Mouse (Mus musculus): ENCODE measurements at regions not wholly inside any gene's neighbourhood (a gene's known extent, or its start where the extent isn't known, plus 50 kb on each side); places are given as distances from the start of the nearest gene placed in this dataset.
A peak's percentile ranks its signal among the peaks of the same experiment; 100 is the strongest.

DNA sequence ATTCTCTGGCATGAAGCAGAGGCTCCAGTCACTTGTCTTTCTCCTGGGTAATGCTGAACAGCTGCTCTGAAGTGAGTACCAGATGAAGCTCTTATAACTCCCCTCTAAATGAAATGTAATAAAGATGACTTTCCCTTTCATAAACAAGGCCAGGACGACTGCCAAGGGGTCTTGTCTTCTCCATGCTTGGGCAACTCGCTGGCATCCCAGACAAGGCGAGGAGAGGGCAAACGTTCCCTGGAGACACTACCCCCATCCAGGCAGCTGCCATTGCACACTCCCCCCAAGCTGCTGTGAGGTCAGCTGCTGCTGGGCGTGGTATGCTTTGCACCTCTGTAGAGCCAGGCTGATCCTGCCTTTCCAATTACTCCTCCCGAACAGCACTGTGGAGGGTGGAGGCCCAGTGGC lies 63.1 kb upstream of the Cxcl12 start:
- H3K4me3 ChIP-seq (ENCODE audit: low read depth, low read length) = no peak overlapping the region
- no peaks in the 10 kb centered on the region for H3K9me3 ChIP-seq (replicated peaks; ENCODE audit: control insufficient read depth, low read length, poor library complexity, severe bottlenecking)
- H3K9ac ChIP-seq (ENCODE audit: low read depth, low read length) = no peak overlapping the region
- H3K4me1 ChIP-seq (ENCODE audit: control insufficient read depth, insufficient read depth, low read length) = no peaks in the 10 kb centered on the region
- no peaks in the 10 kb centered on the region for H3K27me3 ChIP-seq (ENCODE audit: control insufficient read depth, insufficient read depth, low read depth, low read length)
- H3K36me3 ChIP-seq (ENCODE audit: control insufficient read depth, insufficient read depth, low read length) = no peaks in the 10 kb centered on the region
- ATAC-seq = 0 out of 2 replicates have a peak, but pooled peaks have one; percentile 36
- no peak overlapping the region for H3K4me2 ChIP-seq (ENCODE audit: low read length)
- no peak overlapping the region for H3K27ac ChIP-seq (ENCODE audit: low read length)
- 40% methylated on average over 6 of the region's 6 CpGs for WGBS

DNA sequence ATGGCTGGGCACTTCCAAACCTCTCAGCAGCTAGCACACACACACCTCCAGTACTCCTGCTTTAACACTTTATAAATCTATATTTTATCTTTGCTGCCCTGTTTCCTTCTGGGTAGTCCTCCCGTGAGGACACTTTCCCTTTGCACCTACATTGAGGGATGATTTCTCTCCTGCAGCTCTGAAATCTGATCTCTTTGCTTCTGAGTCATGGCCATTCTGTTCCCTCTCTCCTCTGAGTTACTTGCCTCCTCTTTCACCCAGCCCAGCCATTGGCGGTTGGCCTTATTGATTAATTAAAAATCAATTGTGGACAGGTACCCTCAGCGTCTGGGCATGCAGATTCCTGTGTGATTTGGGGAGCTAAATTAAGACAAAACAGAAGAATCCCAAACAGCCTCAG lies 58.0 kb upstream of the Cxcl12 start:
- H3K9ac ChIP-seq (ENCODE audit: low read depth, low read length) = no peak overlapping the region
- WGBS = 65% methylated on average over 3 of the region's 3 CpGs
- H3K27ac ChIP-seq (ENCODE audit: low read length) = no peak overlapping the region
- H3K27me3 ChIP-seq (ENCODE audit: control insufficient read depth, insufficient read depth, low read depth, low read length) = no peaks in the 10 kb centered on the region
- no peak for ATAC-seq
- H3K4me3 ChIP-seq (ENCODE audit: low read depth, low read length) = no peak overlapping the region
- no peaks in the 10 kb centered on the region for H3K4me1 ChIP-seq (ENCODE audit: control insufficient read depth, insufficient read depth, low read length)
- H3K4me2 ChIP-seq (ENCODE audit: low read length) = no peak overlapping the region
- H3K9me3 ChIP-seq (replicated peaks; ENCODE audit: control insufficient read depth, low read length, poor library complexity, severe bottlenecking) = no peaks in the 10 kb centered on the region
- H3K36me3 ChIP-seq (ENCODE audit: control insufficient read depth, insufficient read depth, low read length) = no peaks in the 10 kb centered on the region

DNA sequence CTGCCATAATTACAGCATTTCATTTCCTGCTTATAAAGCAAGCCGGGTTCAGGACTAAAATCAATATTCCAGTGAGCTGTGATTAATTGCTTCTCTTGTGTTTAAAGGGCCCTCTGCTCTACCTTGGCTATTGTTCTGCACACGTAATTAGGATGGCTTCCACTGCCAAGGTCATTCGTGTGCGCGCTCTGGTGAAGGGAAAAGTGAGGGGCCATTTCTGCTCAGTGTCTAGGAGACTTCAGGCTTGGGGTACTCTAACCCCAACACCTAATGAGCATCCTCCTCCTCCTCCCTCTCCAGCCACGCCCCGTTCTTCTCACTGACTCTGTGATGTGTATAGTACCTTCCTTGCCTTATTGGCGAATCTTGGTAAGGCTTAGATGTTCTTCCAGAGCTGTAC lies 53.5 kb upstream of the Cxcl12 start:
- Histone ChIP-seq H3K9me3 (replicated peaks; ENCODE audit: control insufficient read depth, low read length, poor library complexity, severe bottlenecking) (no peaks in the 10 kb centered on the region), H3K27ac (ENCODE audit: low read length) (no peak overlapping the region), H3K4me2 (ENCODE audit: low read length) (no peak overlapping the region), H3K36me3 (ENCODE audit: control insufficient read depth, insufficient read depth, low read length) (no peaks in the 10 kb centered on the region), H3K27me3 (ENCODE audit: control insufficient read depth, insufficient read depth, low read depth, low read length) (no peaks in the 10 kb centered on the region), H3K9ac (ENCODE audit: low read depth, low read length) (no peak overlapping the region), H3K4me1 (ENCODE audit: control insufficient read depth, insufficient read depth, low read length) (no peaks in the 10 kb centered on the region), H3K4me3 (ENCODE audit: low read depth, low read length) (no peak overlapping the region)
- no peak for ATAC-seq
- 72% methylated on average over 8 of the region's 8 CpGs for WGBS

DNA sequence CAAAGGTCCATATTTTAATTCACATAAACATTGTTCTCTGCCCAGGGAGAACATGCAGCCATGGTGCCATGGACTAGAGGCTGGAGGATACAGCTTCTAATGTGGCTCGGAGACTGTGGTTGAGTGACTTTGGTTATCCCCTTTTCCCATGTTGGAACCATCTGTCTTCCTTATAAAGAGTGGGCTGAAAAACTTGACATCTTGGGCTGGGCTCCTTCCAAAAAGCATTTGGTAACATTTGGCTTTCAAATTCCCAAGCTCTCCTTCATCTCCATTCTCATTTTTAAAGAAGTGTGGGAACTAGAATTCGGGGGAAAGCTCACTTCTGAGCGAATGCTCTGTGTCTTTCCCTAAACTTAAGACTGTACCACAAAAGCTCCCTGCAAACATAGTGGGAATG lies 50.3 kb upstream of the Cxcl12 start:
- no peak for ATAC-seq
- Histone ChIP-seq H3K9me3 (replicated peaks; ENCODE audit: control insufficient read depth, low read length, poor library complexity, severe bottlenecking) (no peaks in the 10 kb centered on the region), H3K36me3 (ENCODE audit: control insufficient read depth, insufficient read depth, low read length) (no peaks in the 10 kb centered on the region), H3K9ac (ENCODE audit: low read depth, low read length) (no peak overlapping the region), H3K4me3 (ENCODE audit: low read depth, low read length) (no peak overlapping the region), H3K4me2 (ENCODE audit: low read length) (no peak overlapping the region), H3K27ac (ENCODE audit: low read length) (no peak overlapping the region), H3K4me1 (ENCODE audit: control insufficient read depth, insufficient read depth, low read length) (no peaks in the 10 kb centered on the region), H3K27me3 (ENCODE audit: control insufficient read depth, insufficient read depth, low read depth, low read length) (no peaks in the 10 kb centered on the region)
- 90% methylated on average over 3 of the region's 3 CpGs for WGBS

All from midbrain, embryonic 16.5 days (tissue).